Mouse (Mus musculus) heart, adult 8-10 months (tissue): ENCODE data around the gene Gtf2h3. TPM values are rescaled to one million over a fixed set of nuclear protein-coding genes. Genes with fewer than 3 reads are reported as not detected.

Source experiments
- DNase-seq: peaks from one replicate; pipeline ENCODE4 v3.0.0; 2022; ENCODE audit warnings: low spot score
- total RNA-seq, 4 experiments: library from RNA; stranded (reverse); gene quantifications; 2 replicates each; pipeline ENCODE4 v1.2.4; 2022

The Gtf2h3 gene
- total RNA-seq, 4 experiments from 2014 or later = 17.8 to 21.5 (median 20.1) TPM

GRCm38 (mm10) chr5:124636694-124637093 is 57.8 kb downstream of the Gtf2h3 start:
- no peak for DNase-seq

DNA sequence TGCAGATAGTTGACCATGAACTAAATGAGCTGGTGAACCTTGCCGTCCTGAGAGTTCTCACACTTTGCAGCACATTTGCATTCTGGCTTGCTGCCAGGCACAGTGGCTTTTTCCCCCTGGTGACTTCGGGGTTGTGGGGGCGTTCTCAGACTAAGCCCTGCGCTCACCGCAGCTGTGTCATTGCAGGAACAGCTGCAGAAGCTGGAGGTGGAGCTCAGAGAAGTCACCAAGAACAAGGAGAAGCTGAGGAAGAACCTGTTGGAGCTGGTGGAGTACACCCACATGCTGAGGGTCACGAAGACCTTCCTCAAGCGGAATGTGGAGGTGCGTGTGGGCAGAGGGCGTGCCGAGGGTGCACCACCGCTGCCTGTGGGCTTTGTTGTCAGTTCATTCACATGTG is 58.4 kb downstream of the Gtf2h3 start:
- DNase-seq = no peak

DNA sequence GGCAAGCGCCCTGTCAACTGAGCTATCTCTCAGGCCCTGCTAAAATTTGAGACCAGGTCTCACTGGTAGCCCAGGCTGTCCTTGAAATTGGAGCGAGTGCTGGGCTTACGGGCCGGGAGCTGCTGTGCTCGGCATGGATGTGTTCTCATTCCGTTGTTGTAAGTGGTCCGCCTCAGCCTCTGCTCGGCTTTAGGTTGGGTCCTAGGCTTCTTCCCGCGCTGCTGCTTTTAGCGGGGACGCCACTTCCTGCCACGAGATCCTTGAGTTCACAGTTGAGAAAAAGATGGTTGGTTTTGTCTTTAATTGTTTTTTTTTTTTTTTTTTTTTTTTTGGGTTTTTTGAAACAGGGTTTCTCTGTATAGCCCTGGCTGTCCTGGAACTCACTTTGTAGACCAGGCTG is 58.9 kb downstream of the Gtf2h3 start:
- DNase-seq = no peak

Other genes starting within 250 kb of the Gtf2h3 start
- gene Cdk2ap1, start 216.1 kb upstream of the Gtf2h3 start, total RNA-seq = 100 to 1,000 TPM; 138 to 152 (median 145) TPM
- 10 to 100 TPM; 63.2 to 73.4 (median 65.6) TPM for gene Sbno1, start 153.1 kb upstream of the Gtf2h3 start, total RNA-seq
- 100 to 1,000 TPM; 197 to 262 (median 216) TPM for gene Kmt5a, start 139.2 kb upstream of the Gtf2h3 start, total RNA-seq
- gene Rilpl2, start 100.8 kb upstream of the Gtf2h3 start, total RNA-seq = 1 to 10 TPM; 7.0 to 7.8 (median 7.4) TPM
- gene Snrnp35, start 96.0 kb upstream of the Gtf2h3 start, total RNA-seq = 10 to 100 TPM; 12.9 to 19.0 (median 14.6) TPM
- gene Rilpl1, start 47.7 kb upstream of the Gtf2h3 start, total RNA-seq = 100 to 1,000 TPM; 179 to 263 (median 215) TPM
- gene Tmed2, start 38.4 kb upstream of the Gtf2h3 start, total RNA-seq = 100 to 1,000 TPM; 164 to 190 (median 179) TPM
- 1 to 10 TPM; 4.2 to 6.6 (median 5.5) TPM for gene Ddx55, start 26.3 kb upstream of the Gtf2h3 start, total RNA-seq
- gene Eif2b1, start within 50 bp of the Gtf2h3 start, total RNA-seq = 10 to 100 TPM; 22.3 to 29.9 (median 28.5) TPM
- 10 to 100 TPM; 50.0 to 64.5 (median 60.5) TPM for gene Atp6v0a2, start 49.4 kb downstream of the Gtf2h3 start, total RNA-seq
- under 1 TPM in 3 of 4 experiments, not detected in 1; 0.03 to 0.06 (median 0.05) TPM for gene Dnah10, start 145.9 kb downstream of the Gtf2h3 start, total RNA-seq